Mouse (Mus musculus) heart, postnatal 0 days (tissue): Measurements from ENCODE around the gene Atrnl1. TPM values are rescaled to one million over a fixed set of nuclear protein-coding genes. Genes with fewer than 3 reads are reported as not detected.
"Not testable (repeated sequence)": the region's sequence is repeated elsewhere in the genome, so short reads cannot be mapped to it uniquely, and the experiment has no call there.

Experiments
- ATAC-seq: fragments of 200-750 bp; cut with Nextera tagmentation; 2 replicates; pipeline ENCODE4 v1.8.0; 2017; ENCODE audit warnings: low read depth, moderate number of reproducible peaks, moderate library complexity; ENCODE audit not compliant: insufficient read depth
- DNase-seq: peaks from one replicate; pipeline ENCODE4 v3.0.0-alpha.2; 2016; ENCODE audit warnings: low spot score
- H3K27ac ChIP-seq: fragments of 300-500 bp; sonication (generic); 2 replicates; pipeline ENCODE4 v1.5.1; 2014; ENCODE audit warnings: low read depth, mild to moderate bottlenecking
- H3K27me3 ChIP-seq: fragments of 300-500 bp; sonication (generic); 2 replicates; pipeline ENCODE4 v1.6.1; 2014; ENCODE audit warnings: low read length, mixed read lengths; ENCODE audit not compliant: control insufficient read depth, insufficient read depth
- H3K36me3 ChIP-seq: fragments of 300-500 bp; sonication (generic); replicated peaks from 2 replicates; pipeline ENCODE4 v1.6.1; 2014; ENCODE audit warnings: low read length, mixed read lengths; ENCODE audit not compliant: control insufficient read depth, insufficient read depth
- H3K4me1 ChIP-seq: fragments of 300-500 bp; sonication (generic); 2 replicates; pipeline ENCODE4 v1.6.1; 2014; ENCODE audit warnings: antibody characterized with exemption; ENCODE audit not compliant: control insufficient read depth, insufficient read depth
- H3K4me2 ChIP-seq: fragments of 300-500 bp; sonication (generic); 2 replicates; pipeline ENCODE4 v1.6.1; 2014; ENCODE audit warnings: low read depth, mild to moderate bottlenecking, low read length, moderate library complexity
- H3K4me3 ChIP-seq: fragments of 300-500 bp; sonication (generic); 2 replicates; pipeline ENCODE4 v1.5.1; 2014; ENCODE audit warnings: low read depth, low read length
- H3K9ac ChIP-seq: fragments of 300-500 bp; sonication (generic); replicated peaks from 2 replicates; pipeline ENCODE4 v1.6.1; 2014; ENCODE audit warnings: low read depth, low read length, mixed read lengths
- H3K9me3 ChIP-seq: fragments of 300-500 bp; sonication (generic); replicated peaks from 2 replicates; pipeline ENCODE4 v1.6.1; 2016; ENCODE audit warnings: low read length; ENCODE audit not compliant: control insufficient read depth
- CTCF ChIP-seq: IDR thresholded peaks from 2 replicates; pipeline ENCODE4 v1.5.1; 2016; ENCODE audit warnings: antibody characterized with exemption, control low read depth, low read depth
- EP300 ChIP-seq: IDR thresholded peaks from 2 replicates; pipeline ENCODE4 v1.6.1; 2016; ENCODE audit warnings: antibody characterized with exemption, low read depth
- WGBS: fragments of 180-500 bp; shearing (Covaris S2); extraction: QIAGEN DNeasy Blood & Tissue Kit; methylation state at CpG from one replicate; pipeline ENCODE4 v1.1.7; 2014; 5-methylcytosine and 5-hydroxymethylcytosine counted together
- polyA plus RNA-seq: library from polyadenylated mRNA; unstranded; fragments of >200 nt; fragmentation: Nextera tagmentation; extraction: Ambion mirVana; gene quantifications from 2 replicates; pipeline ENCODE4 v1.2.1, GENCODE M21; 2015
- total RNA-seq: library from RNA; depleted of rRNA; stranded (reverse); fragments of >200 nt; gene quantifications from 2 replicates; pipeline ENCODE4 v1.2.3, GENCODE M21; 2014; ENCODE audit warnings: low replicate concordance

The Atrnl1 gene
- total and polyA plus RNA-seq, 2 experiments from 2014 or later, result 1.7 to 16.9 TPM

DNA sequence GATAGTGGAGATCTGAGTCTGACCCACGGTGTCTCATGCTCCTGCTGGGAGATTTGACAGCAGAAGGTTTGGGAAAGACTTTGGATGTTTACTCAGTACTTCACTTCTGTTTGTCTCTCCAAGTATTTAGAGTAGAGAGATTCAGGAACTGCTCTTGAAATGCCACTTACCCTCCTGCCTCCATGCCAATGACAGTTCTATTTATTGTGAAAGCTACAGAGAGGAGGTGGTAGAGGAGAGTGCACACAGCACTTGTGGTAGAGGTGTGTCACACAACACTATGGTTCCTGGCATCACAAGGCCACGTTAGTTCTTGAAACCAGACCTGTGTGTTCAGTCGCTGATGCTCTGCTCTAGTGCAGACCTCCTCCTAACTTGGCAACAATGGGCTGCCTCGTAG lies 257.5 kb downstream of the Atrnl1 start:
- H3K36me3 ChIP-seq, result no peaks in the 10 kb centered on the region
- no peak overlapping the region for H3K4me3 ChIP-seq
- H3K27ac ChIP-seq, result no peak overlapping the region
- no peak overlapping the region for H3K4me2 ChIP-seq
- ATAC-seq, result no peak
- 76% methylated on average over 4 of the region's 4 CpGs for WGBS
- no peak for DNase-seq
- no peaks in the 10 kb centered on the region for H3K9me3 ChIP-seq
- no peak overlapping the region for H3K9ac ChIP-seq
- H3K27me3 ChIP-seq, result no peaks in the 10 kb centered on the region
- H3K4me1 ChIP-seq, result no peaks in the 10 kb centered on the region
- TF ChIP-seq CTCF, result no peak

GRCm38 (mm10) chr19:57870871-57871270 lies 260.0 kb downstream of the Atrnl1 start:
- Histone ChIP-seq H3K4me2 (no peak overlapping the region), H3K36me3 (no peaks in the 10 kb centered on the region), H3K4me1 (no peaks in the 10 kb centered on the region), H3K27me3 (no peaks in the 10 kb centered on the region), H3K4me3 (no peak overlapping the region), H3K9ac (no peak overlapping the region), H3K27ac (no peak overlapping the region), H3K9me3 (no peaks in the 10 kb centered on the region)
- DNase-seq (no peak), ATAC-seq (no peak)
- 86% methylated on average over 13 of the region's 13 CpGs for WGBS
- no peak for TF ChIP-seq CTCF
- TF ChIP-seq EP300, result no peak

DNA sequence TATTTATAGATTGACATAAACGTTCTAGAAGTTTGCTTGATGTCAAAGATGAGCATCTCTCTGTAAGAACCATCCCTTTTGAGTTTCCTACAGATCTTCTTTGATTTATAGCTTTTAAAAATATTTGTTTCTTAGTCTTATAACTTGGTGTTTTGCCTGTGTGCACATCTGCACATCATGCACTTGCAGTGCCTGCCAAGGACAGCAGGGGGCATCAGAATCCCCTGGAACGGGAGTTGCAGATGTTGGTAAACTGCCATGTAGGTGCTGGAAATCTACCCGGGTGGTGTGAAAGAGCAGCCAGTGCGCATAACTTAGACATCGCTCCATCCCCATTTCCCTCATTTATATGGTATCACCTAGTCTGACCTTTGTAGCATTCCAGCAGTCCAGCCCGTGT lies 265.2 kb downstream of the Atrnl1 start:
- no peak for ATAC-seq

DNA sequence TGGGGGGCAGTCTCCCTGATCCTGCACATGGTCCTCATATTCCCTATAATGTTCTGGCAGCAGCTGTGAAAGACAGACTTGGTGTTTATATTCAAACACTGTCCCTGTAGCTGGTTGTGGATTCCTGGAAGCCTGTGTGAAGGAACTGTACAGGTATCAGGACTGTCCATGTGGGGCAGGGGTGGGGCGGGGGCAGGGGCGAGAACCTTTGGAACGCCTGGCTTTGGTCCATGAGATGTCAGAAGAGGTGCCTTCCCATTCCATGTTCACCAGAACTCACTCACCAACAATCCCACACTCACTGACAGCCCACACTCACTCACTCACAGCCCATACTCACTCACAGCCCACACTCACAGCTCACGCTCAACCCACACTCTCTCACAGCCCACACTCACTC lies 266.5 kb downstream of the Atrnl1 start:
- Histone ChIP-seq H3K4me3 (no peak overlapping the region), H3K9me3 (no peaks in the 10 kb centered on the region), H3K27ac (no peak overlapping the region), H3K4me1 (no peaks in the 10 kb centered on the region), H3K9ac (no peak overlapping the region), H3K27me3 (no peaks in the 10 kb centered on the region), H3K4me2 (no peak overlapping the region), H3K36me3 (no peaks in the 10 kb centered on the region)
- no peak for ATAC-seq
- TF ChIP-seq EP300, result no peak
- TF ChIP-seq CTCF, result no peak
- DNase-seq, result no peak
- 93% methylated on average over 4 of the region's 4 CpGs for WGBS

More for the DNA sequence above, 265.2 kb downstream of the Atrnl1 start:
- no peaks in the 10 kb centered on the region for H3K27me3 ChIP-seq
- H3K4me2 ChIP-seq, result no peak overlapping the region
- 88% methylated on average over 6 of the region's 6 CpGs for WGBS
- H3K36me3 ChIP-seq, result no peaks in the 10 kb centered on the region
- no peak overlapping the region for H3K9ac ChIP-seq
- no peak for TF ChIP-seq CTCF
- TF ChIP-seq EP300, result no peak
- no peak for DNase-seq
- no peaks in the 10 kb centered on the region for H3K9me3 ChIP-seq
- H3K4me1 ChIP-seq, result no peaks in the 10 kb centered on the region
- no peak overlapping the region for H3K27ac ChIP-seq
- no peak overlapping the region for H3K4me3 ChIP-seq

DNA sequence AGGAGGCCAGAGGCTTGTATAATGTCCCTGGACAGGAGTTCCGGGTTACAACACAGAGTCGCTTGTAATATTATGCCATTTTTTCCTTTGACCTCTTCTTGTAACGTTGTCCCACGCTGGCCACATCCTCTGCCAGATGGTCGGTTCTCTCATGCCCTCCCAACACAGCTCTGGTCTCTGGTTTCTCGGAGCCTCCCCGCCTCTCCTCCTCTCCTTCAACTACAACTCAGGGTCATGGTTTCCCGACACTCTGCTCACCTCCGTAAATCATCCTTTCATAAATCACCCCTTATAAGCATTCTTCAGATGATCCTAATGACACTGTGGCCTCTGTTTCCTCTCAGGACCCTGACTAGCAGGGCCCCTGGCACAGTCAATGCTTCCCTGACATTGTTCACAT lies 267.7 kb downstream of the Atrnl1 start:
- H3K27ac ChIP-seq, result no peak overlapping the region
- TF ChIP-seq CTCF, result no peak
- no peak for TF ChIP-seq EP300
- no peaks in the 10 kb centered on the region for H3K9me3 ChIP-seq
- no peak overlapping the region for H3K4me3 ChIP-seq
- no peak overlapping the region for H3K4me2 ChIP-seq
- no peaks in the 10 kb centered on the region for H3K36me3 ChIP-seq
- no peak overlapping the region for H3K9ac ChIP-seq
- DNase-seq (no peak), ATAC-seq (no peak)
- no peaks in the 10 kb centered on the region for H3K27me3 ChIP-seq
- no peaks in the 10 kb centered on the region for H3K4me1 ChIP-seq
- 84% methylated on average over 9 of the region's 9 CpGs for WGBS

GRCm38 (mm10) chr19:57879841-57880240 lies 269.0 kb downstream of the Atrnl1 start:
- H3K36me3 ChIP-seq, H3K4me3 ChIP-seq, H3K4me2 ChIP-seq, H3K9me3 ChIP-seq, H3K27me3 ChIP-seq, H3K27ac ChIP-seq, ATAC-seq, H3K4me1 ChIP-seq, H3K9ac ChIP-seq, DNase-seq: not testable (repeated sequence)
- 63% methylated on average over 1 of the region's 1 CpGs for WGBS
